Mouse (Mus musculus) heart, adult 2 months (tissue): ENCODE data around the gene Cdc37.

Experiments
- CTCF ChIP-seq: fragments of 200-600 bp; IDR thresholded peaks from 2 replicates; pipeline ENCODE4 v1.8.1; 2022; ENCODE audit warnings: antibody characterized with exemption, mild to moderate bottlenecking, moderate library complexity
- EP300 ChIP-seq: fragments of 200-500 bp; IDR thresholded peaks from 2 replicates; pipeline ENCODE4 v1.6.1; 2011; ENCODE audit warnings: low read depth, low read length, control low read depth; ENCODE audit not compliant: insufficient read depth

- TF ChIP-seq CTCF (no peak), EP300 (no peak)
Observed at GRCm38 (mm10) chr9:21083324-21083723, 66.5 kb downstream of the Cdc37 start.
